Mouse (Mus musculus): ENCODE results near the gene Morc3. TPM values are rescaled to one million over a fixed set of nuclear protein-coding genes. Genes with fewer than 3 reads are reported as not detected.

Morc3 gene
- polyA plus RNA-seq, 1 experiment from 2014 or later = 40.0 TPM

DNA sequence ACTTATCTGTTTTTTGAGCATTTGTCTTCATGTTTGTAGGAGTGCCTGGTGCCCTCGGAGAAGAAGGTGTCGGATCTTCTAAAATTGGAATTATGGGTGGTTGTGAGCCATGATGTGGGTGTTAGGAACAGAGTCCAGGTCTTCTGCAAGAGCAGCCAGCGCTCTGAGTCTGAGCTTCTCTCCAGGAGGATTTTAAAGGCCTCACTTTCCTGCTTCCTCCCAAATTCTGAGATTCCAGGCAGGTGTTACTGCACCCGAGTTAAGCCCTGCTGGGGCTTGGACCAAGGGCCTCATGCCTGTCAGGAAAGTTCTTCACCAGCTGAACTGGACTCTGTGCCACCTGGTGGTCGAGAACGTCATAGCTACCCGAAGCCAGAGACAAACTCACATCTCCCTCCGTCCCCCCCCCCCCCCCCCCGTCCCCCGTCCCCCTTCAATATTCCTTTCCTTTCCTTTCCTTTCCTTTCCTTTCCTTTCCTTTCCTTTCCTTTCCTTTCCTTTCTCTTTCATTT, 83.5 kb downstream of the Morc3 start:
- Histone ChIP-seq H3K27me3 (0 out of 2 replicates have a peak, but pooled peaks cover 9% of the 10 kb centered on the region), H3K9me3 (no peaks in the 10 kb centered on the region), H3K36me3 (no peaks in the 10 kb centered on the region), H3K4me3 (no peak overlapping the region), H3K27ac (replicated peaks) (no peak overlapping the region), H3K9ac (replicated peaks) (no peak overlapping the region), H3K4me1 (peaks cover 3% of the 10 kb centered on the region; the same call in 1 of the 2 replicates), H3K4me2 (replicated peaks) (no peak overlapping the region)
- no peak for ATAC-seq (ENCODE audit: low FRiP score, low read depth)
- WGBS = 44% methylated on average over 7 of the region's 10 CpGs

DNA sequence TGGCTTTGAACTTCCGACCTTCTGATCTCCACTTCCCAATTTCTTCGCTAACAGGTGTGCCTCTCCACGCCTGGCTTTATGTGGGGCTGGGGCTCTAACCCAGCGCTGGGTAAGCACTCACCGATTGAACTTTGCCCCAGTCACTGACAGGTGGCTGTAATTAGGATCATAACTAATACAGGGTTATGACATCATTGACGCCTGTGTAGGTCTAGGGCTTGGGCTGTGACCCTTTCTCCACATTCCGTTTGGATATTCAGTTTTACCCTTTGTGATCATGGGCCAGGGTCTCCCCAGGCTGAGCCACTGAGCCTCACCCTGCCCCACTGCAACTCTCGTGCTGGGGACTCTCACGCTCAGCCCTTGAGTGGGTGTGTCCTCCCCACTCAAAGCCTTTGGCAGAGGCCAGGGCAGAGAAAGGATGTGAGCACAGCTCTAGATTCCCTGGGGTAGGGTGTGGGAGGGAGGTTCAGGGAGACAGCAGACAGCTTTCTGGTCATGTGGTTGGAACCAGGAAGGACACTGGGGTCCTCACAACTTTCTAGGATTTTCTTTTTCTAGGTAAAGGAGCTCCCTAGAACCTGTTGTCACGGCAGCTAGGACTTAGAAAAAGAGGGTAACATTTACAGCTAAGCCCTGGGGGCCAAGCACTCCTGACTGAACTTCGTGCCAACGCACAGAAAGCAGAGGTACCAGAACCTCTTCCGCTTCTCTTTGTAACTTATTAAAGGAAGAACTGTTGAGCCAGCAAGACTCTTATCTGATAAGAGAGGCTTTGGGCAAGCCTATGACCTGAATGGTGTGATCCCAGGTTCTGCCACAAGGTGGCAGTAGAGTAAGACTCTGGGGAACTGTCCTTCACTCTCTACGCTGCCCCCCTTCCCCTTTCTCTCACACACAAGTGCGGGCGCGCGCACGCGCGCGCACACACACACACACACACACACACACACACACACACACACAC, 86.1 kb downstream of the Morc3 start:
- Histone ChIP-seq H3K9me3 (no peaks in the 10 kb centered on the region), H3K4me1 (peaks cover 3% of the 10 kb centered on the region; the same call in 1 of the 2 replicates), H3K9ac (replicated peaks) (no peak overlapping the region), H3K4me2 (replicated peaks) (peak overlapping the region; percentile 48), H3K27ac (replicated peaks) (no peak overlapping the region), H3K27me3 (0 out of 2 replicates have a peak, but pooled peaks cover 9% of the 10 kb centered on the region), H3K36me3 (no peaks in the 10 kb centered on the region), H3K4me3 (peak overlapping the region; percentile 23)
- 57% methylated on average over 14 of the region's 22 CpGs for WGBS
- 0 out of 2 replicates have a peak, but pooled peaks have one; percentile 63 for ATAC-seq (ENCODE audit: low FRiP score, low read depth)

DNA sequence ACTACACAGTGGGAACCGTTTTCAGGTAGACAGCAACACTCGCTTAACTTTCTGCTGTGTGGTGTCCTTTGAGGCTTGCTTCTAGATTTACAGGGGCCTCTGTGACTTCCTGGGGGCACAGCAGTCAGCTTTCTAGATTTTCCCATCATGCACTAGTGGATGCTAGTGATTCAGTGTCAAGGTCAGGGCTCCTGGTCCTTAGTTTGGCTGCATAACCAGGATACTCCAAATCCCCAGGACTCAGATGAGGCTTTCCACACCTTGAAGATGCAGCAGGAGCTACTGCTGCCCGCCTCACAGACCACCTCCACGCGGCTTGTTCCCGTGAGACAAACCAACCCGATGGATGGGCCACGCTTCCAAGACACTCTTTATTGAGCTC, 86.7 kb downstream of the Morc3 start:
- H3K4me2 ChIP-seq (replicated peaks) = peak overlapping the region; percentile 48
- no peak overlapping the region for H3K9ac ChIP-seq (replicated peaks)
- H3K4me3 ChIP-seq = peak overlapping the region; percentile 23
- H3K9me3 ChIP-seq = no peaks in the 10 kb centered on the region
- ATAC-seq (ENCODE audit: low FRiP score, low read depth) = no peak
- H3K27me3 ChIP-seq = 0 out of 2 replicates have a peak, but pooled peaks cover 9% of the 10 kb centered on the region
- 70% methylated on average over 8 of the region's 8 CpGs for WGBS
- peaks cover 3% of the 10 kb centered on the region; the same call in 1 of the 2 replicates for H3K4me1 ChIP-seq
- H3K27ac ChIP-seq (replicated peaks) = no peak overlapping the region
- no peaks in the 10 kb centered on the region for H3K36me3 ChIP-seq

DNA sequence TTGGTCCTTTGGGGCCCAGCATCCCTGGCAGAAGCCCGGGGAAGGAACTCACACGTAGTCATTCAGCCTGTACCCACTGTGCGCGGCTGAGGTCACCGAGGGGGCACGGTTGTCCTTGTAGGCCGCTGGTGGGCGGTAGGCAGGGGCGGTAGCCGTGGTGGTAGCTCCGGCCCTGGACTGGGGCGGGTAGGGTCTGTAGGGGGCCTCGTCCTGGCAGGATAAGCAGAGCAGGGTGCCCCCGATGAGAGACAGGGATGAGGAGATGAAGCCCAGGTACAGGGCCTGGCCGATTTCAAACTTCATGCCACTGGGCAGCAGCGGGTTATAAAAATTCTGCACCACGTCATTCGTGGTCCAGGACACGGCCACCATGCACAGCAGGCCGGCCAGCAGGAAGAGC, 87.3 kb downstream of the Morc3 start:
- WGBS = 79% methylated on average over 20 of the region's 20 CpGs
- no peak overlapping the region for H3K4me2 ChIP-seq (replicated peaks)
- H3K9ac ChIP-seq (replicated peaks) = no peak overlapping the region
- peaks cover 3% of the 10 kb centered on the region; the same call in 1 of the 2 replicates for H3K4me1 ChIP-seq
- no peak for ATAC-seq (ENCODE audit: low FRiP score, low read depth)
- H3K27ac ChIP-seq (replicated peaks) = no peak overlapping the region
- H3K9me3 ChIP-seq = no peaks in the 10 kb centered on the region
- no peaks in the 10 kb centered on the region for H3K36me3 ChIP-seq
- H3K4me3 ChIP-seq = no peak overlapping the region
- 0 out of 2 replicates have a peak, but pooled peaks cover 9% of the 10 kb centered on the region for H3K27me3 ChIP-seq

- no peak overlapping the region for H3K4me3 ChIP-seq
- H3K9ac ChIP-seq (replicated peaks) = no peak overlapping the region
- 0 out of 2 replicates have a peak, but pooled peaks cover 9% of the 10 kb centered on the region for H3K27me3 ChIP-seq
- no peak for ATAC-seq (ENCODE audit: low FRiP score, low read depth)
- 76% methylated on average over 4 of the region's 4 CpGs for WGBS
- no peak overlapping the region for H3K4me2 ChIP-seq (replicated peaks)
- no peaks in the 10 kb centered on the region for H3K9me3 ChIP-seq
- no peaks in the 10 kb centered on the region for H3K36me3 ChIP-seq
- H3K4me1 ChIP-seq = peaks cover 3% of the 10 kb centered on the region; the same call in 1 of the 2 replicates
- no peak overlapping the region for H3K27ac ChIP-seq (replicated peaks)
These were observed 88.8 kb downstream of the Morc3 start for GRCm38 (mm10) chr16:93920673-93921072.

GRCm38 (mm10) chr16:93922835-93923389, 91.0 kb downstream of the Morc3 start:
- no peak overlapping the region for H3K4me3 ChIP-seq
- no peak for ATAC-seq (ENCODE audit: low FRiP score, low read depth)
- WGBS = 76% methylated on average over 5 of the region's 5 CpGs
- no peaks in the 10 kb centered on the region for H3K36me3 ChIP-seq
- no peak overlapping the region for H3K4me2 ChIP-seq (replicated peaks)
- no peak overlapping the region for H3K9ac ChIP-seq (replicated peaks)
- H3K27me3 ChIP-seq = 0 out of 2 replicates have a peak, but pooled peaks cover 6% of the 10 kb centered on the region
- H3K4me1 ChIP-seq = peaks cover 3% of the 10 kb centered on the region; the same call in 1 of the 2 replicates
- no peak overlapping the region for H3K27ac ChIP-seq (replicated peaks)
- H3K9me3 ChIP-seq = no peaks in the 10 kb centered on the region

DNA sequence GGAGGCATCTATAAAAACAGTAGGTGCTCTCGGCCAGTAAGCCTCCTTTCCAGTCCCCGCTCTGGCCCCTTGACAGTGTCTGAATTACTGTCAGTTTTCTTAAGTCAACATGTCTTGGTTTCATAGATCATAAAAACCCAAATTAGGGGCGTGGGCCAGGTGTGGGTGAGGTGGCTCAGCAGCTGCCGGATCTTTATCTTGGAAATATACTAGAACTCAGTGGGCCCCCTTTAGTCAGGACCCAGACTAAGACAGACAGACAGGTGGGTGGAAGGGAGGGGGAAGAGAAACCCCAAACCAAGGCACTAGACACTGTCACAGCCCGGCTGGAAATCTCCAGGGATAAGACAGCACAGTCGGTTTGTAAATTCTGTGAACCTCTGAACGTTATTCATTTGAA, 91.9 kb downstream of the Morc3 start:
- Histone ChIP-seq H3K27ac (replicated peaks) (no peak overlapping the region), H3K36me3 (no peaks in the 10 kb centered on the region), H3K4me3 (no peak overlapping the region), H3K4me1 (no peaks in the 10 kb centered on the region), H3K9ac (replicated peaks) (no peak overlapping the region), H3K9me3 (no peaks in the 10 kb centered on the region), H3K27me3 (0 out of 2 replicates have a peak, but pooled peaks cover 4% of the 10 kb centered on the region), H3K4me2 (replicated peaks) (no peak overlapping the region)
- 82% methylated on average over 7 of the region's 7 CpGs for WGBS
- ATAC-seq (ENCODE audit: low FRiP score, low read depth) = no peak

Other genes with a start within 250 kb of the Morc3 start
- 15.1 and 15.6 TPM in 2 replicates for gene Setd4, start 228.1 kb upstream of the Morc3 start, polyA plus RNA-seq (2016; fragmentation: Nextera tagmentation; extraction: Ambion mirVana)
- 111 and 112 TPM in 2 replicates for gene Cbr1, start 226.3 kb upstream of the Morc3 start, polyA plus RNA-seq (2016; fragmentation: Nextera tagmentation; extraction: Ambion mirVana)
- gene Gm5678, start 204.0 kb upstream of the Morc3 start, polyA plus RNA-seq (2016; fragmentation: Nextera tagmentation; extraction: Ambion mirVana) = not detected in 2 replicates
- gene Cbr3, start 148.9 kb upstream of the Morc3 start, polyA plus RNA-seq (2016; fragmentation: Nextera tagmentation; extraction: Ambion mirVana) = 0.59 and 0.65 TPM in 2 replicates
- gene Dop1b, start 120.2 kb upstream of the Morc3 start, polyA plus RNA-seq (2016; fragmentation: Nextera tagmentation; extraction: Ambion mirVana) = 21.7 and 21.9 TPM in 2 replicates
- gene Chaf1b, start 51.8 kb downstream of the Morc3 start, polyA plus RNA-seq (2016; fragmentation: Nextera tagmentation; extraction: Ambion mirVana) = 70.1 and 71.6 TPM in 2 replicates
- gene Cldn14, start 176.7 kb downstream of the Morc3 start, polyA plus RNA-seq (2016; fragmentation: Nextera tagmentation; extraction: Ambion mirVana) = not detected in 2 replicates

All from midbrain, embryonic 12.5 days (tissue).